Mouse (Mus musculus) heart, adult 11 months (tissue): ENCODE data around the gene Gm5724.

ENCODE experiments used
- DNase-seq: peaks from one replicate; pipeline ENCODE4 v3.0.0; 2022

The Gm5724 gene

GRCm38 (mm10) chr6:141773710-141774109 is at the start of gene Gm5724:
Gene Gm5724 (minus strand): TSS chr6:141773810.
- DNase-seq: no peak

GRCm38 (mm10) chr6:141797837-141798236 is 24.2 kb upstream of the Gm5724 start:
- DNase-seq: no peak

GRCm38 (mm10) chr6:141774476-141774875 is 866 bp upstream of the Gm5724 start:
- no peak for DNase-seq

- no peak for DNase-seq
Observed at GRCm38 (mm10) chr6:141691246-141691645, 82.4 kb downstream of the Gm5724 start.

GRCm38 (mm10) chr6:141687008-141687407 is 86.6 kb downstream of the Gm5724 start:
- DNase-seq: no peak
